8 mouse cellular contexts compared by ENCODE assay signal in the genomic region with DNA sequence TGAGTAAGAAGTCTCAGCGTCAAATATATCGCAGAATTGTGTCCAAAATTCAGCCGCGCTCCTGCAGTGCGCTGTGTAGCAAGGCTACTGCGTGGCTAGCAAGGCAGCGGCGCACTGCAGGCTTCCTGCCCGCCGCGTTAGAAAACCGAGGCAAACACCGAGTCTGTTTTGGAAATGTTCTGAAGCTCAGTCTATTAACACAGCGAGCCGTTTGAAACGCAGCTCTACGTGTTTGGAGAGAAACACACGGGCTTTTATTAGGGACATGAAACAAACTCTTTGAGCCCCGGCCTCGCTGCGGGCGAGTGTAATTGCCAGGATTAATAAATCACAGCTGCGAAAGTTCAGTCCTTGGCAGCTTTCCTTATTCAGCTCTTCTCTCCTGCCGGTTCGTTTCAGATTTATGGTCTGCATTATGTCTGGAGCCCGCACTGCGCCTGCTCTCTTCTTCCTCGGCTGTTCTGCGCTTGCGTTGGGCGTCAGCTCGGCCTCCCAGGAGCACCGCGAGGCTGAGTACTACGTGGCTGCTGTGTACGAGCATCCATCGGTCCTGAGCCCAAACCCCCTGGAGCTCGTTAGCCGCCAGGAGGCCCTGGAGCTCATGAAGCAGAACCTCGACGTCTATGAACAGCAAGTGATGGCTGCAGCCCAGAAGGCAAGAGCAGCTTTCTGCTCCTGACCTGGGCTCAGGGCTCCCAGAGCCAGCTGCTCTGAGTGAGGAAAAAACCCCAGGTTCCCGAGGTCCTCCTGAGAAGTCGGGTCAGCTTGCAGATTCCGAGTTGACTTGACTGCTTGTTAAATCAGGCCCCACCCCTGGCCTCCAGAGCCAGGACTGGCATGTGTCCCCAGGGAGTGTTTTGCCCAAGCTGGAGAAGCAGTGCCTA. TPM values are rescaled to one million over a fixed set of nuclear protein-coding genes. Genes with fewer than 3 reads are reported as not detected.
DNase-seq lines count a peak whose midpoint lies in the region; ATAC-seq and TF ChIP-seq lines count a peak whose summit lies in the region.

No protein-coding gene starts in this region.

- DNase-seq in ZHBTc4 (ENCODE audit: low read depth, low spot score), result peak; percentile 80
- DNase-seq in gastrocnemius, adult 8-10 months (ENCODE audit: low spot score in 2 of 2), result peak; percentile 88 to 92
- DNase-seq in hindbrain, postnatal 0 days (ENCODE audit: low spot score), result peak; percentile 95
- peak; percentile 84 for DNase-seq in left cerebral cortex, adult 11 months (ENCODE audit: low spot score)
- peak; percentile 86 for DNase-seq in lung, postnatal 25 days (ENCODE audit: low spot score)
- DNase-seq in retina, embryonic 14.5 days (ENCODE audit: low spot score), result peak; percentile 77
- peak; percentile 79 for DNase-seq in thymus, postnatal 4 days

- H3K9ac ChIP-seq in hindbrain, postnatal 0 days (replicated peaks; ENCODE audit: low read length), result peak overlapping the region; percentile 60

- no peaks in the 10 kb centered on the region for H3K9me3 ChIP-seq in hindbrain, postnatal 0 days (ENCODE audit: low read length)

- H3K36me3 ChIP-seq in hindbrain, postnatal 0 days (ENCODE audit: insufficient read depth, low read length), result no peaks in the 10 kb centered on the region; the same call in 1 of the 2 replicates

- peak overlapping the region; percentile 98 for H3K27ac ChIP-seq in cortical plate, adult 2 months (ENCODE audit: insufficient read depth, low read length)
- peak overlapping the region; percentile 99 for H3K27ac ChIP-seq in hindbrain, postnatal 0 days

- 1% methylated on average over 44 of the region's 44 CpGs for WGBS in hindbrain, postnatal 0 days

- H3K27me3 ChIP-seq in hindbrain, postnatal 0 days (ENCODE audit: insufficient read depth, low read length), result no peaks in the 10 kb centered on the region

- no peak for TF ChIP-seq CTCF in cortical plate, adult 2 months (IDR thresholded peaks at IDR 0.05; ENCODE audit: extremely low read depth, insufficient read depth, low read length)
- TF ChIP-seq CTCF in hindbrain, postnatal 0 days (IDR thresholded peaks at IDR 0.05; ENCODE audit: low read depth), result peak; percentile 46; the same call in 1 of the 2 replicates

- peak; percentile 92 for ATAC-seq in hindbrain, postnatal 0 days

- peak overlapping the region; percentile 34 for H3K4me3 ChIP-seq in cortical plate, adult 2 months (ENCODE audit: insufficient read depth, low read length)
- H3K4me3 ChIP-seq in hindbrain, postnatal 0 days (ENCODE audit: low read length), result peak overlapping the region; percentile 36

- TF ChIP-seq POLR2A in cortical plate, adult 2 months (IDR thresholded peaks at IDR 0.05; ENCODE audit: extremely low read depth, insufficient read depth, low read length), result peak; percentile 95

- H3K4me1 ChIP-seq in cortical plate, adult 2 months (ENCODE audit: control insufficient read depth, insufficient read depth, low read length), result peaks cover 11% of the 10 kb centered on the region
- peaks cover 43% of the 10 kb centered on the region for H3K4me1 ChIP-seq in hindbrain, postnatal 0 days (ENCODE audit: insufficient read depth, low read length)

- H3K4me2 ChIP-seq in hindbrain, postnatal 0 days (ENCODE audit: low read depth, low read length), result peak overlapping the region; percentile 64

RNA-seq across cellular contexts. Expression of gene Hacl1, which starts 20.8 kb away (rescaled TPM):
- 11.2 and 11.3 TPM in 2 replicates for polyA plus RNA-seq in cortical plate, adult 2 months (2012; rRNA removed)
- 1 to 10 TPM; 5.9 to 7.6 (median 6.4) TPM for total RNA-seq in gastrocnemius, adult 8-10 months (2022)
- 6.3 and 12.8 TPM in 2 replicates for total RNA-seq in hindbrain, postnatal 0 days (2014; rRNA removed)
- 10.9 and 11.3 TPM in 2 replicates for polyA plus RNA-seq in hindbrain, postnatal 0 days (2015; fragmentation: Nextera tagmentation; extraction: Ambion mirVana)

RNA-seq across cellular contexts. Expression of gene Btd, which starts 21.1 kb away (rescaled TPM):
- polyA plus RNA-seq in cortical plate, adult 2 months (2012; rRNA removed), result 15.7 and 19.6 TPM in 2 replicates
- total RNA-seq in gastrocnemius, adult 8-10 months (2022), result 1 to 10 TPM; 3.6 to 5.5 (median 4.4) TPM
- total RNA-seq in hindbrain, postnatal 0 days (2014; rRNA removed), result 30.8 and 42.4 TPM in 2 replicates
- 22.4 and 24.5 TPM in 2 replicates for polyA plus RNA-seq in hindbrain, postnatal 0 days (2015; fragmentation: Nextera tagmentation; extraction: Ambion mirVana)

RNA-seq across cellular contexts. Expression of gene Gm49387, which starts 21.2 kb away (rescaled TPM):
- not detected in 2 replicates for polyA plus RNA-seq in cortical plate, adult 2 months (2012; rRNA removed)
- total RNA-seq in gastrocnemius, adult 8-10 months (2022), result not detected
- total RNA-seq in hindbrain, postnatal 0 days (2014; rRNA removed), result not detected in 2 replicates
- 1.2 TPM in 1 of 2 replicates, not detected in the other for polyA plus RNA-seq in hindbrain, postnatal 0 days (2015; fragmentation: Nextera tagmentation; extraction: Ambion mirVana)

Comparison
In these comparisons a context has a peak if more than half of its experiments do, and no peak if none do; other contexts are left out.
1. Peak in every context shown above with its lines: DNase-seq, ATAC-seq, H3K4me3 ChIP-seq and H3K27ac ChIP-seq.